Mouse (Mus musculus): Measurements from ENCODE around the gene Entpd7. TPM values are rescaled to one million over a fixed set of nuclear protein-coding genes. Genes with fewer than 3 reads are reported as not detected.

Entpd7 gene
- total and polyA plus RNA-seq, 2 experiments from 2014 or later, result 8.4 to 9.3 TPM

DNA sequence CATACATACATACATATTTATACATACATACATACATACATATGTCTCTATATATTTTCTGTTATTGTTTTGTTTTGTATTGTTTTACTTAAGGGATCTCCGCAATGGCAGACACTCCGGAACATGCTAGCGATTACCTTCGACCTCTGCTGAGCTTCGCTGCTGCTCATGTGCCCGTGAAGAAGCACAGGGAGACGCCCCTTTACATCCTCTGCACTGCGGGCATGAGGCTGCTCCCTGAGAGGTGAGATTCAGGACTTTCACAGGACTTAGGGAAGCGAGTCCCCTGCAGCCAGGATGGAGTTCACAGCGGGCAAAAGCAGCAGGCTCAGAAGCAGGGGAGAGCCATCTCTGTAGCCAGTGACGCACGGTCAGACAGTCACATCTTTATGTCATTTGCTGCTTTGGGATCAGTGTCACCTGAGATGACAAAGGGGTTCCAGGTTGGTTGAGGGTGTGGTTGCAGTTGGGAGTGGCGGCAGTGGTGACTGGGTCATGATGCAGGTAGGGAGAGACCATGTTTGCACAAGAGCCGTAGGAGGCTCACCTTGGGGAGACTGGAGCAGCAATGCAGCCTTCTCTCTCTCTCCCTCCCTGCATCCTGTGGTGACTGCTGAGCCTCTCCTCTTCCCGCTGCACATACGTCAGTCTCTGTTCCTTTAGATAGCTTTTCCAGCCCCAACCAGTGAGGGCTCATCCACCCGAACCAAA, 15.5 kb downstream of the Entpd7 start:
- no peaks in the 10 kb centered on the region for H3K27me3 ChIP-seq (ENCODE audit: insufficient read depth, low read length)
- H3K9me3 ChIP-seq (ENCODE audit: low read length), result no peaks in the 10 kb centered on the region
- H3K27ac ChIP-seq (ENCODE audit: low read depth, low read length), result no peak overlapping the region
- H3K4me3 ChIP-seq (ENCODE audit: low read depth, low read length), result no peak overlapping the region
- no peak overlapping the region for H3K9ac ChIP-seq
- peaks cover 45% of the 10 kb centered on the region for H3K36me3 ChIP-seq (ENCODE audit: insufficient read depth)
- 92% methylated on average over 17 of the region's 17 CpGs for WGBS
- ATAC-seq, result no peak
- no peak overlapping the region for H3K4me2 ChIP-seq (ENCODE audit: low read depth)
- no peak for TF ChIP-seq CTCF (IDR thresholded peaks at IDR 0.05; ENCODE audit: low read depth)
- no peak for DNase-seq
- no peaks in the 10 kb centered on the region for H3K4me1 ChIP-seq (ENCODE audit: insufficient read depth)

- Histone ChIP-seq H3K9me3 (ENCODE audit: low read length) (no peaks in the 10 kb centered on the region), H3K4me3 (ENCODE audit: low read depth, low read length) (no peak overlapping the region), H3K4me1 (ENCODE audit: insufficient read depth) (no peaks in the 10 kb centered on the region), H3K27ac (ENCODE audit: low read depth, low read length) (no peak overlapping the region), H3K4me2 (ENCODE audit: low read depth) (no peak overlapping the region), H3K27me3 (ENCODE audit: insufficient read depth, low read length) (no peaks in the 10 kb centered on the region), H3K36me3 (ENCODE audit: insufficient read depth) (peaks cover 36% of the 10 kb centered on the region), H3K9ac (no peak overlapping the region)
- no peak for TF ChIP-seq CTCF (IDR thresholded peaks at IDR 0.05; ENCODE audit: low read depth)
- DNase-seq (no peak), ATAC-seq (no peak)
- 88% methylated on average over 7 of the region's 7 CpGs for WGBS
These were observed 18.7 kb downstream of the Entpd7 start for GRCm38 (mm10) chr19:43708206-43708605.

GRCm38 (mm10) chr19:43709317-43709716, 19.8 kb downstream of the Entpd7 start:
- Histone ChIP-seq H3K4me2 (ENCODE audit: low read depth) (no peak overlapping the region), H3K27me3 (ENCODE audit: insufficient read depth, low read length) (no peaks in the 10 kb centered on the region), H3K9me3 (ENCODE audit: low read length) (no peaks in the 10 kb centered on the region), H3K36me3 (ENCODE audit: insufficient read depth) (peaks cover 30% of the 10 kb centered on the region), H3K27ac (ENCODE audit: low read depth, low read length) (no peak overlapping the region), H3K9ac (no peak overlapping the region), H3K4me3 (ENCODE audit: low read depth, low read length) (no peak overlapping the region), H3K4me1 (ENCODE audit: insufficient read depth) (no peaks in the 10 kb centered on the region)
- DNase-seq (no peak), ATAC-seq (no peak; the same call in 1 of the 2 replicates)
- TF ChIP-seq CTCF (IDR thresholded peaks at IDR 0.05; ENCODE audit: low read depth), result no peak
- 65% methylated on average over 8 of the region's 8 CpGs for WGBS

GRCm38 (mm10) chr19:43711159-43711916, 21.9 kb downstream of the Entpd7 start:
- no peak for TF ChIP-seq CTCF (IDR thresholded peaks at IDR 0.05; ENCODE audit: low read depth)
- no peak overlapping the region for H3K4me2 ChIP-seq (ENCODE audit: low read depth)
- no peaks in the 10 kb centered on the region for H3K9me3 ChIP-seq (ENCODE audit: low read length)
- no peak for DNase-seq
- no peak overlapping the region for H3K4me3 ChIP-seq (ENCODE audit: low read depth, low read length)
- no peak overlapping the region for H3K9ac ChIP-seq
- peaks cover 21% of the 10 kb centered on the region for H3K36me3 ChIP-seq (ENCODE audit: insufficient read depth)
- H3K27me3 ChIP-seq (ENCODE audit: insufficient read depth, low read length), result no peaks in the 10 kb centered on the region
- H3K27ac ChIP-seq (ENCODE audit: low read depth, low read length), result no peak overlapping the region
- WGBS, result 61% methylated on average over 22 of the region's 22 CpGs
- H3K4me1 ChIP-seq (ENCODE audit: insufficient read depth), result no peaks in the 10 kb centered on the region
- no peak for ATAC-seq

- Histone ChIP-seq H3K9me3 (ENCODE audit: low read length) (no peaks in the 10 kb centered on the region), H3K4me2 (ENCODE audit: low read depth) (no peak overlapping the region), H3K27ac (ENCODE audit: low read depth, low read length) (no peak overlapping the region), H3K27me3 (ENCODE audit: insufficient read depth, low read length) (no peaks in the 10 kb centered on the region), H3K36me3 (ENCODE audit: insufficient read depth) (peaks cover 25% of the 10 kb centered on the region), H3K4me3 (ENCODE audit: low read depth, low read length) (no peak overlapping the region), H3K4me1 (ENCODE audit: insufficient read depth) (no peaks in the 10 kb centered on the region), H3K9ac (no peak overlapping the region)
- TF ChIP-seq CTCF (IDR thresholded peaks at IDR 0.05; ENCODE audit: low read depth), result no peak
- 81% methylated on average over 5 of the region's 5 CpGs for WGBS
- ATAC-seq, result no peak
- DNase-seq, result no peak
These were observed 22.5 kb downstream of the Entpd7 start for GRCm38 (mm10) chr19:43711971-43712370.

- Histone ChIP-seq H3K4me3 (ENCODE audit: low read depth, low read length) (no peak overlapping the region), H3K27ac (ENCODE audit: low read depth, low read length) (no peak overlapping the region), H3K4me1 (ENCODE audit: insufficient read depth) (no peaks in the 10 kb centered on the region), H3K9ac (no peak overlapping the region), H3K4me2 (ENCODE audit: low read depth) (no peak overlapping the region), H3K36me3 (ENCODE audit: insufficient read depth) (peaks cover 64% of the 10 kb centered on the region), H3K27me3 (ENCODE audit: insufficient read depth, low read length) (no peaks in the 10 kb centered on the region), H3K9me3 (ENCODE audit: low read length) (no peaks in the 10 kb centered on the region)
- no peak for TF ChIP-seq CTCF (IDR thresholded peaks at IDR 0.05; ENCODE audit: low read depth)
- ATAC-seq (no peak), DNase-seq (no peak)
- 92% methylated on average over 11 of the region's 11 CpGs for WGBS
These were observed 30.6 kb downstream of the Entpd7 start for GRCm38 (mm10) chr19:43720061-43720460.

- no peak for TF ChIP-seq CTCF (IDR thresholded peaks at IDR 0.05; ENCODE audit: low read depth)
These were observed 33.4 kb downstream of the Entpd7 start for GRCm38 (mm10) chr19:43722891-43723290.

More at GRCm38 (mm10) chr19:43722891-43723290, 33.4 kb downstream of the Entpd7 start:
- H3K9me3 ChIP-seq (ENCODE audit: low read length), result no peaks in the 10 kb centered on the region
- ATAC-seq (no peak), DNase-seq (no peak)
- H3K9ac ChIP-seq, result no peak overlapping the region
- no peak overlapping the region for H3K4me3 ChIP-seq (ENCODE audit: low read depth, low read length)
- H3K27ac ChIP-seq (ENCODE audit: low read depth, low read length), result no peak overlapping the region
- H3K4me1 ChIP-seq (ENCODE audit: insufficient read depth), result no peaks in the 10 kb centered on the region
- WGBS, result 75% methylated on average over 8 of the region's 8 CpGs
- peaks cover 70% of the 10 kb centered on the region for H3K36me3 ChIP-seq (ENCODE audit: insufficient read depth)
- H3K4me2 ChIP-seq (ENCODE audit: low read depth), result no peak overlapping the region
- no peaks in the 10 kb centered on the region for H3K27me3 ChIP-seq (ENCODE audit: insufficient read depth, low read length)
